Mouse (Mus musculus): ENCODE measurements around the gene Cth.

Cth gene

GRCm38 (mm10) chr3:157910262-157910661 lies 14.6 kb downstream of the Cth start:
- no peak for DNase-seq

GRCm38 (mm10) chr3:157908166-157908565 lies 16.7 kb downstream of the Cth start:
- DNase-seq = no peak

- no peak for DNase-seq
Observed at GRCm38 (mm10) chr3:157901721-157902120, 23.2 kb downstream of the Cth start.

GRCm38 (mm10) chr3:157899986-157900385 lies 24.9 kb downstream of the Cth start:
- no peak for DNase-seq

GRCm38 (mm10) chr3:157897645-157898044 lies 27.2 kb downstream of the Cth start:
- no peak for DNase-seq

- no peak for DNase-seq
Observed at GRCm38 (mm10) chr3:157891819-157892218, 33.1 kb downstream of the Cth start.

- DNase-seq = no peak
Observed at GRCm38 (mm10) chr3:157884081-157884643, 40.7 kb downstream of the Cth start.

GRCm38 (mm10) chr3:157883085-157883484 lies 41.8 kb downstream of the Cth start:
- no peak for DNase-seq

GRCm38 (mm10) chr3:157881992-157882391 lies 42.9 kb downstream of the Cth start:
- DNase-seq = no peak

GRCm38 (mm10) chr3:157880983-157881382 lies 43.9 kb downstream of the Cth start:
- DNase-seq = no peak

GRCm38 (mm10) chr3:157877847-157878246 lies 47.0 kb downstream of the Cth start:
- no peak for DNase-seq

GRCm38 (mm10) chr3:157876439-157877156 lies 48.3 kb downstream of the Cth start:
- DNase-seq = peak; percentile 34

- no peak for DNase-seq
Observed at GRCm38 (mm10) chr3:157872897-157873296, 52.0 kb downstream of the Cth start.

- DNase-seq = no peak
Observed at GRCm38 (mm10) chr3:157867836-157868235, 57.0 kb downstream of the Cth start.

GRCm38 (mm10) chr3:157866251-157866650 lies 58.6 kb downstream of the Cth start:
- DNase-seq = no peak

GRCm38 (mm10) chr3:157865848-157866247 lies 59.0 kb downstream of the Cth start:
- DNase-seq = no peak

- DNase-seq = no peak
Observed at GRCm38 (mm10) chr3:157865431-157865830, 59.4 kb downstream of the Cth start.

- DNase-seq = no peak
Observed at GRCm38 (mm10) chr3:157852806-157853205, 72.1 kb downstream of the Cth start.

GRCm38 (mm10) chr3:157848503-157848902 lies 76.4 kb downstream of the Cth start:
- DNase-seq = no peak

- DNase-seq = no peak
Observed at GRCm38 (mm10) chr3:157847338-157848284, 77.3 kb downstream of the Cth start.
